Mouse (Mus musculus): ENCODE data around the gene Nmrk2.

- TF ChIP-seq POLR2A (IDR thresholded peaks at IDR 0.05; ENCODE audit: extremely low read depth, insufficient read depth, low read length) = no peak
- TF ChIP-seq CTCF (IDR thresholded peaks at IDR 0.05; ENCODE audit: low read depth, low read length) = no peak
Observed at GRCm38 (mm10) chr10:81198990-81199389, 2.9 kb downstream of the Nmrk2 start.
